Mouse (Mus musculus) neural tube, embryonic 11.5 days (tissue): ENCODE results near the gene Ift172. TPM values are rescaled to one million over a fixed set of nuclear protein-coding genes. Genes with fewer than 3 reads are reported as not detected.

Experiments
- ATAC-seq: fragments of 200-750 bp; cut with Nextera tagmentation; 2 replicates; pipeline ENCODE4 v1.8.0; 2017; ENCODE audit warnings: moderate number of reproducible peaks, mild to moderate bottlenecking, moderate TSS enrichment, moderate library complexity; ENCODE audit not compliant: insufficient read depth, low FRiP score, low TSS enrichment
- DNase-seq: peaks from one replicate; pipeline ENCODE4 v3.0.0-alpha.2; 2015; ENCODE audit warnings: low spot score
- H3K27ac ChIP-seq: fragments of 300-500 bp; sonication (generic); 2 replicates; pipeline ENCODE4 v1.5.1; 2014; ENCODE audit warnings: low read depth, mild to moderate bottlenecking, low read length
- H3K27me3 ChIP-seq: fragments of 300-500 bp; sonication (generic); 2 replicates; pipeline ENCODE4 v1.6.1; 2014; ENCODE audit warnings: mild to moderate bottlenecking, low read length, mixed read lengths; ENCODE audit not compliant: control insufficient read depth, insufficient read depth
- H3K36me3 ChIP-seq: fragments of 300-500 bp; sonication (generic); 2 replicates; pipeline ENCODE4 v1.6.1; 2014; ENCODE audit warnings: mild to moderate bottlenecking, low read length, moderate library complexity, mixed read lengths; ENCODE audit not compliant: control insufficient read depth, insufficient read depth
- H3K4me1 ChIP-seq: fragments of 300-500 bp; sonication (generic); 2 replicates; pipeline ENCODE4 v1.6.1; 2014; ENCODE audit warnings: low read length, mixed read lengths; ENCODE audit not compliant: control insufficient read depth, insufficient read depth
- H3K4me2 ChIP-seq: fragments of 300-500 bp; sonication (generic); 2 replicates; pipeline ENCODE4 v1.6.1; 2014; ENCODE audit warnings: low read depth, mild to moderate bottlenecking, moderate library complexity
- H3K4me3 ChIP-seq: fragments of 300-500 bp; sonication (generic); 2 replicates; pipeline ENCODE4 v1.5.1; 2014; ENCODE audit warnings: low read depth, low read length
- H3K9ac ChIP-seq: fragments of 300-500 bp; sonication (generic); 2 replicates; pipeline ENCODE4 v1.6.1; 2014; ENCODE audit warnings: mild to moderate bottlenecking, low read length
- H3K9me3 ChIP-seq: fragments of 300-500 bp; sonication (generic); 2 replicates; pipeline ENCODE4 v1.6.1; 2016; ENCODE audit warnings: low read length; ENCODE audit not compliant: control insufficient read depth
- WGBS: fragments of 180-500 bp; shearing (Covaris S2); extraction: QIAGEN DNeasy Blood & Tissue Kit; methylation state at CpG from one replicate; pipeline ENCODE4 v1.1.7; 2014; 5-methylcytosine and 5-hydroxymethylcytosine counted together
- polyA plus RNA-seq: library from polyadenylated mRNA; unstranded; fragments of >200 nt; fragmentation: Nextera tagmentation; extraction: Ambion mirVana; gene quantifications from 2 replicates; pipeline ENCODE4 v1.2.1, GENCODE M21; 2014

Gene Ift172
- polyA plus RNA-seq, 1 experiment from 2014 or later: 33.0 TPM

DNA sequence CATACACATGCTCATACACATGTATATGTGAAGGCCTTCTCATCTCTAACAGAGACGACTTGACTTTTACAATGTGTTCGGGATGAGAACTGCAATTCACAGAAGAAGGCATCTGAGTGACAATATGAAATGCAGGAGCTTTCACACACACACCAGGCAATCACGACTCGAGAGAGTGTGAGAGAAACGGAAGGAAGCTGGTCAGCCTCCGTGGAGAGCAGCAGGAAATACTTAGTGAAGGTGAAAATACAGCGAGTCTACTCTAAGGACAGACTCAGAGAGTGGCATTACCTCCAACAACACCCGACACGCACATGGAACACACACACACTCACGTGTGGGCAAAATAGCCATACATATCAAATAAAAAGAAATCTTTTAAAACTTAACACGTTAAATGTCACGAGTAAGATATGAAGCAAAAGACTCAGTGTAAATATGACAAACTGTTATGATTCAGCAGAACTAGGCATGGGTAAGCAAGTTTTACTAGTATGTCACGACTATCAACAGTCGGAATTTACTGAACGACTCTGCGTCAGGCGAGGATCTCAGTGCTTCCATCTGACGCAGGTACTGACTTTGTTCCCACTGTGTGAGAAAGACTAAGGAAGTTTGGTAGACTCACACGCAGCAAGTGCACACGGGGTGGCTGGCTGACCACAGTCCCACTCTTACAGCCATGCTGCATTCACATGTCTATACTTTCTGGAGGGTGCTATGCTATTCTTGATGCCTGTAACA is 11.5 kb downstream of the Ift172 start:
- H3K4me2 ChIP-seq: no peak overlapping the region
- no peaks in the 10 kb centered on the region for H3K9me3 ChIP-seq
- no peaks in the 10 kb centered on the region for H3K27me3 ChIP-seq
- DNase-seq (no peak), ATAC-seq (no peak)
- no peak overlapping the region for H3K9ac ChIP-seq
- 88% methylated on average over 20 of the region's 20 CpGs for WGBS
- no peak overlapping the region for H3K4me3 ChIP-seq
- H3K36me3 ChIP-seq: peaks cover 10% of the 10 kb centered on the region
- H3K4me1 ChIP-seq: no peaks in the 10 kb centered on the region
- no peak overlapping the region for H3K27ac ChIP-seq

DNA sequence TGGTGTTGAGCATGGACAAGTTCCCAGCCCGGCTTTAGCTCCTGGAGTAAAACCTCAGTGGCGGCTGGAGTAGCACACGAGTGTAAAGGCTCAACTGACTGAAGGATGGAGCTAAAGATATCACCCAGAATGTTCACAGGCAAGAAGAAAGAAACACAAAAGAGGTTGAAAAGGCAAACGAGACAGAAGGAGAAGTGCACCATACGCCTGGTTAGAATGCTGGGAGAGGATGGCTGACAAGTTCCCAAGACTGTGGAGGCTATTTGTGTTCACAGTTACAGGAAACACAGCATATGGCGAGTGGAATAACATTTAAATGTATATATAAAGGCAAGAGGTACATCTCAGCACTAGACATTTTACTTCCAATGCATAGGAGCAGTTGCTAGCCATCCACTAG is 17.9 kb downstream of the Ift172 start:
- H3K9me3 ChIP-seq: no peaks in the 10 kb centered on the region
- no peak overlapping the region for H3K9ac ChIP-seq
- no peak overlapping the region for H3K27ac ChIP-seq
- H3K4me1 ChIP-seq: no peaks in the 10 kb centered on the region
- no peak overlapping the region for H3K4me3 ChIP-seq
- H3K36me3 ChIP-seq: peaks cover 5% of the 10 kb centered on the region
- no peak overlapping the region for H3K4me2 ChIP-seq
- WGBS: 91% methylated on average over 6 of the region's 6 CpGs
- H3K27me3 ChIP-seq: no peaks in the 10 kb centered on the region
- ATAC-seq: no peak
- DNase-seq: no peak

DNA sequence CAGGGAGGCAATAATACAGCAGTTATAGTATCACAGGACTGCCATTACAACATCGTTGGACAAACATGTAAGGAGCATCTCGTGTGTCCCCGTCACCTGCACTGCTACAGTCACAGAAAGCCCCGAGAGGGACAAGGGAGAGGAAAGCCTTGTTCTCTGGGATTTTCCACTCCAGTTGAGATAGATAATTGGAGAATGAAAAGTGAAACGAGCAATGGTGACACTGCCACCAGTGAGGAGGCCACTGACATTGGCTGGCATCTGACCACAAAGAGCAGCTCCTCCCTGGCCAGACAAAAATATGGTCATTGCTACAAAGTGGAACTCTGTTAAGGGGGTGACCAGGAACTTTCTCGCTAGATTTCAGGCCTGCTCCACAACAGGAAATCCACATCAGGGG is 23.2 kb downstream of the Ift172 start:
- Histone ChIP-seq H3K27ac (no peak overlapping the region), H3K4me3 (no peak overlapping the region), H3K4me1 (no peaks in the 10 kb centered on the region), H3K9me3 (no peaks in the 10 kb centered on the region), H3K9ac (no peak overlapping the region), H3K36me3 (peaks cover 14% of the 10 kb centered on the region), H3K4me2 (no peak overlapping the region), H3K27me3 (no peaks in the 10 kb centered on the region)
- ATAC-seq (no peak), DNase-seq (no peak)
- WGBS: 69% methylated on average over 6 of the region's 6 CpGs

DNA sequence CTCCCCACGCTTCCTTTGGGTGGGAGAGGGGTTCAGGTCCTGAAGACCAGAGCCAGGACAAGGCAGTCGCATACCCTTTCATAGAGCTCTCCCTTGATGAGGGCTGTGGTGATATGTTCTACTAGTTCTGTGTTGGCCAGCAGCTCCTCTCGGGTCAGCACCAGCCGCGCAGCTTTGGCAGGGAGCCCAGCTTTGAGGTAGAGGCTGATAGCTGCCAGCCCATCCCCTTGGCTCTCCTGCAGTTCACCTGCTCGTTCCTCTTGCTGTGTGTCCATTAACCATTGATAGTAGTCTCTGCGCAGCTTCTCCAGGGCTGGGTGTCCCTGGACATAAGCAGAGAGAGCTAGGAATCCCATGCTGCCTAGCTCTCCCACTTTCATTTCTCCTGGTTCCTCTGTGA is 24.8 kb downstream of the Ift172 start:
- 92% methylated on average over 7 of the region's 7 CpGs for WGBS

DNA sequence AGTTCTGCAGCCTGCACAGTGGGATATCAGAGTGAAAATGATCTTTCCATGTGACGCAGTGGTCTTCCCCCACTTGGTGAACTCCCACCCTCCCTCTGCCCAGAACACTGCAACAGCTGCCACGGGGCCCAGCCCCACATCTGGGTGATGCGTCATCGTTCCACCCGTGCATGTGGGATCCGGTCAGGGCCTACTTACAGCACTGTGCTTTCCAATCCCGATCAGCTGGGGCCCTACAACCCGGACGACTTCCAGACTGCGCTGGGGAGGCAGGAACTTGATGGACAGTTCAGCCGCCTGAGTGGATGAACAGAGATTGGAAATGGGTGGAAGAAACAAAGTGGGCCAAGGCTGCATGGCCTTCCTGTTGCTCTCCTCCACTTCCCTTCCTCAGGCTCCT is 33.3 kb downstream of the Ift172 start:
- ATAC-seq: no peak
- H3K36me3 ChIP-seq: peaks cover 11% of the 10 kb centered on the region

More for the DNA sequence above, 24.8 kb downstream of the Ift172 start:
- Histone ChIP-seq H3K9ac (no peak overlapping the region), H3K27ac (no peak overlapping the region), H3K4me3 (no peak overlapping the region), H3K4me1 (no peaks in the 10 kb centered on the region), H3K36me3 (peaks cover 14% of the 10 kb centered on the region), H3K9me3 (no peaks in the 10 kb centered on the region), H3K27me3 (no peaks in the 10 kb centered on the region), H3K4me2 (no peak overlapping the region)
- ATAC-seq (no peak), DNase-seq (no peak)

DNA sequence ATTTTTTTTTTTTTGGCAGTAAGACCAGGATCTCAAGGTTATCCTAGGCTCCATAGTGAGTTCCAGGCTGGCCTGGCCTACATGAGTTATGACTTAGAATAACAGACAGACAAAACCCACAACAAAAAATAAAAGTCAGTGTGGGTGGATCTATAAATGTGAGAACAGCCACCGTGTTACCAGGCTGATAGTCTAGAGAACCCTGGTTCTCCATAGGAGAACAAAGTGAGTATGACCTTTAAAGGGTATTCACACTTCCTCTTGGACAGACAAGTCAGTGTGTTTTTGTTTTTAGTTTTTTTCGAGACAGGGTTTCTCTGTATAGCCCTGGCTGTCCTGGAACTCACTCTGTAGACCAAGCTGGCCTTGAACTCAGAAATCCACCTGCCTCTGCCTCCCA is 34.9 kb downstream of the Ift172 start:
- H3K9ac ChIP-seq: no peak overlapping the region
- no peak overlapping the region for H3K4me3 ChIP-seq
- 84% methylated on average over 2 of the region's 2 CpGs for WGBS
- H3K27me3 ChIP-seq: no peaks in the 10 kb centered on the region
- H3K4me1 ChIP-seq: peaks cover 9% of the 10 kb centered on the region; the same call in 1 of the 2 replicates
- DNase-seq: no peak
- H3K27ac ChIP-seq: no peak overlapping the region
- no peak for ATAC-seq
- peaks cover 16% of the 10 kb centered on the region for H3K36me3 ChIP-seq
- H3K9me3 ChIP-seq: no peaks in the 10 kb centered on the region
- no peak overlapping the region for H3K4me2 ChIP-seq

More for the DNA sequence above, 33.3 kb downstream of the Ift172 start:
- H3K4me1 ChIP-seq: no peaks in the 10 kb centered on the region
- H3K9ac ChIP-seq: no peak overlapping the region
- no peak overlapping the region for H3K27ac ChIP-seq
- no peak for DNase-seq
- no peaks in the 10 kb centered on the region for H3K9me3 ChIP-seq
- WGBS: 76% methylated on average over 11 of the region's 11 CpGs
- H3K27me3 ChIP-seq: no peaks in the 10 kb centered on the region
- no peak overlapping the region for H3K4me3 ChIP-seq
- no peak overlapping the region for H3K4me2 ChIP-seq

DNA sequence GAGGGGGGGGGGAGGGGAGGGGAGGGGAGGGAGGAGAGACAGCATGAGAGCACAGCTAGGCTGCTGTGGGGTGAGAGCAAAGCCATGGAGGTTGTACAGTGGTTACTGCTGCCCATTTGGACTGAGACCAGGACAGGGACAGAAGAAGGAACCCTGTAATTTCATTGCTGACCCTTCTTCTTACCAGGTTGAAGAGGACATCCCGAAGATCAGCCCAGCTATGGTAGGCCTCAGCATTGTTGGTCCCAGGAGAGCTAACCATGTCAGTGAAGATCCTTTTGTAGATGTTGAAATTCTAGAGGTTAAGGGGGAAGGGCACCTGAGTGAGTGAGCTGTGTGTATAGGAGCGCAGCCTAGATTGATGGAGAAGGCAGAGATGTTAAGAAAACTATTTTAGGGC is 35.5 kb downstream of the Ift172 start:
- no peak for ATAC-seq
- no peaks in the 10 kb centered on the region for H3K9me3 ChIP-seq
- H3K36me3 ChIP-seq: peaks cover 21% of the 10 kb centered on the region
- H3K27ac ChIP-seq: no peak overlapping the region
- DNase-seq: no peak
- WGBS: 90% methylated on average over 2 of the region's 2 CpGs
- no peaks in the 10 kb centered on the region for H3K27me3 ChIP-seq
- H3K4me1 ChIP-seq: peaks cover 9% of the 10 kb centered on the region; the same call in 1 of the 2 replicates
- no peak overlapping the region for H3K9ac ChIP-seq
- H3K4me3 ChIP-seq: no peak overlapping the region
- no peak overlapping the region for H3K4me2 ChIP-seq

DNA sequence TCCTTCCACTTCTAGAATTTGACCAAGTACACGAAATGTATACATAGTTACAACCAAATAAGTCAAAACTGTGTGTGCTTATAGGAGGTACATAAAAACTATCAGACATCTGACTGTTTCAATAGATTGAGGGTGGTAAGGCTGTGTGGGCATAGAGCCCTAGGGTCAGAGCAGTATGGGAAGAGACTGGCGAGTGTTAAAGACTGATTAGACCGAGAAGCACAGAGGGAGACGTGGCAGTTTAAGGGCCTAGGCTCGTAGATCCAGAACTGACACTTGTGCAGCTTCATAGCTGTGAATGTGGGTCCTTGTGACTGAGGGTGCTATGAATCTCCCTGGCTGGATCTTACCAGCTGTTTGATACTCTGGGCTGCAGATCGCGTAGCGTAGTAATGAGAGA is 36.0 kb downstream of the Ift172 start:
- ATAC-seq: no peak

DNA sequence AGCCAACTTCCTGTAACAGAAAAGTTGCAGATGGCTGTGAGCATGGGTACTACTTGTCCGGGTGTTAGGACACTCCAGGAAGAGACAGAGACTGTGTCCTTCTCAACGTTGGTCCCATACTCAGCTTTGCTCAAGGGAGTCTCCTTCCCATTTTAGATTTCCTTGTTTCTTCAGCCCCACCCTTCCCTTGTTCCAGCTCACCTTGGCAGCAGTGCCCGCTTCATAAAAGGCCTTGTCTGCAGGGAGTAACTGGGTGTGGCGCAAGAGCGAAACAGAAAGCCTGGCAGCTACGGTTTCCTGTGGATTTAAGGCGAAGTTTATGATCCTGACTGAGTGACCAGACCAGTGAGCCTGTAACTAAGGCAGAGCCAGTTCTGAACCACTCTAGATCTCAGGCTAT is 36.5 kb downstream of the Ift172 start:
- H3K9me3 ChIP-seq: no peaks in the 10 kb centered on the region
- 90% methylated on average over 7 of the region's 7 CpGs for WGBS
- no peak overlapping the region for H3K4me2 ChIP-seq
- ATAC-seq: no peak
- no peak overlapping the region for H3K27ac ChIP-seq
- no peak overlapping the region for H3K9ac ChIP-seq
- no peak overlapping the region for H3K4me3 ChIP-seq
- H3K36me3 ChIP-seq: peaks cover 23% of the 10 kb centered on the region
- peaks cover 9% of the 10 kb centered on the region; the same call in 1 of the 2 replicates for H3K4me1 ChIP-seq
- no peaks in the 10 kb centered on the region for H3K27me3 ChIP-seq
- no peak for DNase-seq

More for the DNA sequence above, 36.0 kb downstream of the Ift172 start:
- Histone ChIP-seq H3K27me3 (no peaks in the 10 kb centered on the region), H3K4me3 (no peak overlapping the region), H3K9ac (no peak overlapping the region), H3K27ac (no peak overlapping the region), H3K4me1 (peaks cover 9% of the 10 kb centered on the region; the same call in 1 of the 2 replicates), H3K36me3 (peaks cover 23% of the 10 kb centered on the region), H3K9me3 (no peaks in the 10 kb centered on the region), H3K4me2 (no peak overlapping the region)
- DNase-seq: no peak
- WGBS: 89% methylated on average over 8 of the region's 8 CpGs
